Mouse (Mus musculus): Measurements from ENCODE around the gene Ldlrap1. TPM values are rescaled to one million over a fixed set of nuclear protein-coding genes. Genes with fewer than 3 reads are reported as not detected.
A peak's percentile ranks its signal among the peaks of the same experiment; 100 is the strongest.

Gene Ldlrap1
- total and polyA plus RNA-seq, 2 experiments from 2014 or later = 9.4 to 12.3 TPM

DNA sequence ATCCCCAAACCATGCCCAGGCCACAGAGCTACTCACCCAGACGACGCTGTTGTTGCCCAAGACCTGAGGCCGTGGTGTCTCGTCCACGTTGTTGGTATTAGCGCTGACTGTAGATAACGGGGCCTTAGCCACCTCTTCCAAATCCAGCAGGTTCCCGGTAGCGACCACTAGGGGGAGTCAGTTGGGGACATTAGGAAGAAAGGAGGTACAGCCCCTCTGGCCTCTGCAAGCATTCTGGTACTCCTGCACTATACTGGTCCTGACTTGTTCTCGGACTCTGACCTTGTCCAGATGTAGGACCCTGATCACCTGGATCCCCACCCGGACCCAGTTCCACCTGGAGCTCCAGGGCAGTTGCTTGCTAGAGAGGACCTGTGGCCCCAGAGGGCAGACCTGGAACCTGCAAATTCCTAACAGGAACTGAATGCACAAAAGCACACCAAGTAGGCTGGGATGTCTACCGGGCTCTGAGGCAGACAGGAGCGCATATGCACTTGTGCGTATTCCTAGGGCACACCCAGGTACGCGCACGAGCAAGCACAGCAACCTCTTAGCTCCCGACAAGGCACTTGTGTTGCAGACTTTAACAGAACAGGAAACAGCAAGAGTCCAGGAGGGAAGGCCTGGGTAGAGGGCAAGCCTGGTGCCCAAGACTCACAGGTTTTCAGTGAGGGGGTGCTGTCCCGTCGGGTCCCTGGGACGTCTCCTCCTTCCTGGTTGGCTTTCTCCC lies 18.4 kb downstream of the Ldlrap1 start:
- ATAC-seq (ENCODE audit: insufficient read depth, low read depth) (no peak), DNase-seq (ENCODE audit: low spot score) (no peak)
- Histone ChIP-seq H3K9me3 (replicated peaks; ENCODE audit: control insufficient read depth, low read length) (no peaks in the 10 kb centered on the region), H3K36me3 (replicated peaks; ENCODE audit: control insufficient read depth, insufficient read depth, low read length) (peaks cover 49% of the 10 kb centered on the region), H3K27ac (ENCODE audit: low read depth) (no peak overlapping the region), H3K4me1 (ENCODE audit: control insufficient read depth, insufficient read depth) (peaks cover 9% of the 10 kb centered on the region; the same call in 1 of the 2 replicates), H3K9ac (replicated peaks; ENCODE audit: low read depth, low read length) (no peak overlapping the region), H3K27me3 (ENCODE audit: control insufficient read depth, insufficient read depth, low read length) (no peaks in the 10 kb centered on the region), H3K4me2 (ENCODE audit: low read depth, low read length) (no peak overlapping the region), H3K4me3 (ENCODE audit: low read depth, low read length) (no peak overlapping the region)
- peak; percentile 39 for TF ChIP-seq CTCF (IDR thresholded peaks at IDR 0.05; ENCODE audit: low read depth)
- no peak for TF ChIP-seq EP300 (IDR thresholded peaks at IDR 0.05; ENCODE audit: low read depth)
- WGBS = 67% methylated on average over 21 of the region's 21 CpGs

DNA sequence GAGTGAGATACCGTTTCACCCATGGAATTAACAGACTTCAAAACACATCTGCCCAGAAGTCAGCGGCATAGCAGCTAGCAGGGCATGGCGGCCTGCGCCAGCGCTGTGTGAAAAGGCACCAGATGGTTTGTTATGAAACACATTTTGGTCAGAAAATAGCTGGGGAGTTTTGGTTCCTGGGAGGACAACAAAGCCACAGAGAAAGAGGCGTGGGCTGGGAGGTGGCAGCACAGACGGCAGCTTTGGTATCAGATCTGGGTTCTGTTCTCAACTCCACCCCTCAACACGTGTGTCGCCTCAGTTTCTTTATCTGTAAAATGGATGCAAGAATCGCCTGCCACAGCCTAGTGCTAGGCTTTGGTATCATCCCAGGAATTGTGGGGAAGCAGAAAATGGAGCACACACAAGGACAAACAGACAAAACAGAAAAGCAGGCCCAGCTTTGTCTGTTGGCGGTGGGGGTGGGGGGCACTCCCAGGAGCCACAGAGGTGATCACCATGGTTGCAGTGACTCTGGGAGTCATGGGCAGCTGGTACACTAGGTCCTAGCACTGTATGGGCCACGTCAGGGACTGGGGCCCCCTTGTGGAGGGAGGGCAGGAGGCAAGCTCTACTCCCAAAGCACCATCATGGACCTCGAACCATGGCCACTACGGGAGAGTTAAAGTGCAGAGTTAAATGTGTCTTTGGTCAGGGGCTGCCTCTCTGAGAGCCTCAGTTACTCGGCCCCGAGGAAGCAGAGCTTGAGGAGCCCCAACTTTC lies 21.7 kb downstream of the Ldlrap1 start:
- ATAC-seq (ENCODE audit: insufficient read depth, low read depth) = no peak

DNA sequence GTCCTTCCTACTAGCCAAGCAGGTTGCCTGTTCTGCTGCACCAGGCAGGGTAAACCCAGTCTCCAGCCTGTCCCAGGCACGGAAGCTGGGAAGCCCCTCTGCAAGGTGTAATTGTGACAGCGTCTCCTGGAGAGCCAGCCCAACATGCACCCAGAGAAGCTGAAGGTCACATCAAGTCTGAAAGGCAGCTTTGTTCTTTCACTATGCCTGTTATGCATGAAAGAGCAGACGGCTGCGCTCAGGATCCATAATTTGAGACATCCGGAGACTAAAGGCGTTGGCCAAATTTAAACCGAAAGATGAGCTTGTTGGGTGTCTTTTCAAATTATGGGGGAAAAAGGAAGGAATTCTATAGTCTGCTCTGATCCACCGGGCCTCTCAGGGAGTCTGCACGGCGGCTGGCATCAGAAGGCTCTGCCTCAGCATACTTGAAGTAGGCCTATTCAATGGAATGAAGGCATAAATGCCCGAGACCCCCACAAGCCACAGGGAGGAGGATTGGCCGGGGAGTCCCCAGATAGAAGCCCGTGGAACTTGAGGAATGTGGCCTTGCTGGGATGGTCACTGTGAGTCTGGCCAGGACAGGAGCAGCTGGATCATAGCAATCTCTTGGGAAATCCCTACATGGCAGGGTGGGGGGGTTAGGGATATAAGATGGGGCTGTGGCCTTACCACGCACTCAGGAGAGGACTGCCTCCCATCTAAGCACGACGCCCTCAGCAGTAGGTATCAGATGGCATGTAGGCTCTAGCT lies 23.8 kb downstream of the Ldlrap1 start:
- Histone ChIP-seq H3K9ac (replicated peaks; ENCODE audit: low read depth, low read length) (no peak overlapping the region), H3K4me2 (ENCODE audit: low read depth, low read length) (no peak overlapping the region), H3K4me3 (ENCODE audit: low read depth, low read length) (no peak overlapping the region), H3K27ac (ENCODE audit: low read depth) (no peak overlapping the region), H3K27me3 (ENCODE audit: control insufficient read depth, insufficient read depth, low read length) (no peaks in the 10 kb centered on the region), H3K4me1 (ENCODE audit: control insufficient read depth, insufficient read depth) (0 out of 2 replicates have a peak, but pooled peaks cover 5% of the 10 kb centered on the region), H3K36me3 (replicated peaks; ENCODE audit: control insufficient read depth, insufficient read depth, low read length) (peaks cover 37% of the 10 kb centered on the region), H3K9me3 (replicated peaks; ENCODE audit: control insufficient read depth, low read length) (no peaks in the 10 kb centered on the region)
- no peak for DNase-seq (ENCODE audit: low spot score)
- no peak; the same call in 1 of the 2 replicates for ATAC-seq (ENCODE audit: insufficient read depth, low read depth)
- TF ChIP-seq CTCF (IDR thresholded peaks at IDR 0.05; ENCODE audit: low read depth) = no peak
- no peak for TF ChIP-seq EP300 (IDR thresholded peaks at IDR 0.05; ENCODE audit: low read depth)
- 56% methylated on average over 16 of the region's 16 CpGs for WGBS

More for the DNA sequence above, 21.7 kb downstream of the Ldlrap1 start:
- Histone ChIP-seq H3K9ac (replicated peaks; ENCODE audit: low read depth, low read length) (no peak overlapping the region), H3K4me1 (ENCODE audit: control insufficient read depth, insufficient read depth) (peaks cover 7% of the 10 kb centered on the region; the same call in 1 of the 2 replicates), H3K4me2 (ENCODE audit: low read depth, low read length) (no peak overlapping the region), H3K4me3 (ENCODE audit: low read depth, low read length) (no peak overlapping the region), H3K9me3 (replicated peaks; ENCODE audit: control insufficient read depth, low read length) (no peaks in the 10 kb centered on the region), H3K27ac (ENCODE audit: low read depth) (no peak overlapping the region), H3K27me3 (ENCODE audit: control insufficient read depth, insufficient read depth, low read length) (no peaks in the 10 kb centered on the region), H3K36me3 (replicated peaks; ENCODE audit: control insufficient read depth, insufficient read depth, low read length) (peaks cover 46% of the 10 kb centered on the region)
- no peak for DNase-seq (ENCODE audit: low spot score)
- WGBS = 83% methylated on average over 16 of the region's 16 CpGs
- TF ChIP-seq EP300 (IDR thresholded peaks at IDR 0.05; ENCODE audit: low read depth) = no peak
- peak; percentile 32 for TF ChIP-seq CTCF (IDR thresholded peaks at IDR 0.05; ENCODE audit: low read depth)

DNA sequence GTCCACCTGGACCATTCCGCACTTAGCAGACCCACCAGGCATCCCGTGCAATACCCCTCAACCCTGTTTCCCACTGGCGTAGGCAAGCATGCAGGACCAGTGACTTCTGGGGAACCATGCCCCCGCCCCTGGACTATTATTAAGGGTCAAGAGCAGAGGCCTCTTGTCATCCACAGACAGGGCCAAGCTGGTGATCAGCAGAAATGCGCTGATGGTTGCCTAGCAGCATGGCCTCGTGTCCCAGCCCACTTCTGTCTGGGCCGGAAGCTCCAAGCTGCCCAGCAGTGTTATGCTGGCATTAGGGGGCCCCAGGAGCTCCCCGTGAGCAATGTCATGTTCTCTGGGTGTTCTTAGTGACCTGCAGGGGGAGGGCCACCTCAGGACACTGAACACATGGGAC lies 25.9 kb downstream of the Ldlrap1 start:
- TF ChIP-seq EP300 (IDR thresholded peaks at IDR 0.05; ENCODE audit: low read depth) (no peak), CTCF (IDR thresholded peaks at IDR 0.05; ENCODE audit: low read depth) (no peak)
- H3K4me3 ChIP-seq (ENCODE audit: low read depth, low read length) = no peak overlapping the region

DNA sequence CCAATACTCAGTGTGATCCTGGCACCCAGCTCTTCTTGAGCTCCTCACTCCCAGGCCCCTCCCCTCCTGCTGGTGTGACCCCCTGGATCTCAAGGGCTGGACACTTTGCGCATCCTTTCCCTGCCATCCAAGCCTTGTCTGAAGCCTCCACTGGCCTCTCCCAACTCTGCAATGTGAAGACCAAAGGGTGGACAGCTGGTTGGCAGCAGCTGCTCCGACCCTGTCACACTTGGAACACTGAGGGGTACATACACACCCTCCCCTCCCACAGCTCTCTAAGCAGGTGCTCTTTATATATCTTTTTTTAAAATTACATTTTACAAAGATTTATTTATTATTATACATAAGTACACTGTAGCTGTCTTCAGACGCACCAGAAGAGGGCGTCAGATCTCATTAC lies 27.6 kb downstream of the Ldlrap1 start:
- Histone ChIP-seq H3K27ac (ENCODE audit: low read depth) (no peak overlapping the region), H3K9ac (replicated peaks; ENCODE audit: low read depth, low read length) (no peak overlapping the region), H3K9me3 (replicated peaks; ENCODE audit: control insufficient read depth, low read length) (no peaks in the 10 kb centered on the region), H3K4me1 (ENCODE audit: control insufficient read depth, insufficient read depth) (0 out of 2 replicates have a peak, but pooled peaks cover 5% of the 10 kb centered on the region), H3K4me3 (ENCODE audit: low read depth, low read length) (no peak overlapping the region), H3K27me3 (ENCODE audit: control insufficient read depth, insufficient read depth, low read length) (no peaks in the 10 kb centered on the region), H3K36me3 (replicated peaks; ENCODE audit: control insufficient read depth, insufficient read depth, low read length) (0 out of 2 replicates have a peak, but pooled peaks cover under 1% of the 10 kb centered on the region), H3K4me2 (ENCODE audit: low read depth, low read length) (no peak overlapping the region)
- no peak for ATAC-seq (ENCODE audit: insufficient read depth, low read depth)
- DNase-seq (ENCODE audit: low spot score) = no peak
- WGBS = 92% methylated on average over 4 of the region's 4 CpGs
- no peak for TF ChIP-seq EP300 (IDR thresholded peaks at IDR 0.05; ENCODE audit: low read depth)
- no peak for TF ChIP-seq CTCF (IDR thresholded peaks at IDR 0.05; ENCODE audit: low read depth)

More for the DNA sequence above, 25.9 kb downstream of the Ldlrap1 start:
- ATAC-seq (ENCODE audit: insufficient read depth, low read depth) (no peak), DNase-seq (ENCODE audit: low spot score) (no peak)
- 65% methylated on average over 8 of the region's 8 CpGs for WGBS
- H3K36me3 ChIP-seq (replicated peaks; ENCODE audit: control insufficient read depth, insufficient read depth, low read length) = peaks cover 18% of the 10 kb centered on the region
- no peak overlapping the region for H3K9ac ChIP-seq (replicated peaks; ENCODE audit: low read depth, low read length)
- no peaks in the 10 kb centered on the region for H3K9me3 ChIP-seq (replicated peaks; ENCODE audit: control insufficient read depth, low read length)
- H3K27me3 ChIP-seq (ENCODE audit: control insufficient read depth, insufficient read depth, low read length) = no peaks in the 10 kb centered on the region
- no peak overlapping the region for H3K27ac ChIP-seq (ENCODE audit: low read depth)
- H3K4me1 ChIP-seq (ENCODE audit: control insufficient read depth, insufficient read depth) = 0 out of 2 replicates have a peak, but pooled peaks cover 5% of the 10 kb centered on the region
- H3K4me2 ChIP-seq (ENCODE audit: low read depth, low read length) = no peak overlapping the region

Measured in heart, postnatal 0 days (tissue).